Mouse (Mus musculus) lung, postnatal 0 days (tissue): Measurements from ENCODE around the gene Krtap5-5.
A peak's percentile ranks its signal among the peaks of the same experiment; 100 is the strongest.

Source experiments
- CTCF ChIP-seq: IDR thresholded peaks from 2 replicates; pipeline ENCODE4 v1.5.1; 2016; ENCODE audit warnings: antibody characterized with exemption, mild to moderate bottlenecking
- EP300 ChIP-seq: IDR thresholded peaks from 2 replicates; pipeline ENCODE4 v1.6.1; 2016; ENCODE audit warnings: antibody characterized with exemption, mild to moderate bottlenecking, control low read depth

DNA sequence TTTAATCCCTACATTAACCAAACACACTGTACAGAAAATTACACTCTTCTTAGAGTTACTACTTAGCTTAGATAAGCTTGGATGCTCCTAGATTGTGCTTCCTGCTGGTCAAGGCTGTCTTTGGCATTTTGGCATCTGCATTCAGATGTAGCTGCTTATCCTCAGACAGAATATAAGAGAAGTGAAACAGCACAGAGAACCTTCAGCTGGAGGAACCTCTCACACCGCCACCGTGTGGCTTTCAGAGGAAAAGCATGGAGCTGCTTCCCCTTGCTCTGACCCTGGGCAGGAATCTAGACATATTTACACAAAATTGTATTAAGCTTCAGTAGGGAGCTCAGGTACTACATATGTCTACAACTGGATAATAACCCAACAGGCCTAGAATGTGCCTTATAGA is 25.7 kb upstream of the Krtap5-5 start:
- TF ChIP-seq CTCF: peak; percentile 74
- no peak for TF ChIP-seq EP300
